Mouse (Mus musculus) B cell, adult (primary cell): ENCODE measurements around the gene Vmn1r29. TPM values are rescaled to one million over a fixed set of nuclear protein-coding genes. Genes with fewer than 3 reads are reported as not detected.

Experiments used
- total RNA-seq: library from RNA; stranded (reverse); gene quantifications from 4 replicates; pipeline ENCODE4 v1.2.4, GENCODE M21; 2023; ENCODE audit not compliant: inconsistent age

Gene Vmn1r29
- not detected in 4 replicates for total RNA-seq

DNA sequence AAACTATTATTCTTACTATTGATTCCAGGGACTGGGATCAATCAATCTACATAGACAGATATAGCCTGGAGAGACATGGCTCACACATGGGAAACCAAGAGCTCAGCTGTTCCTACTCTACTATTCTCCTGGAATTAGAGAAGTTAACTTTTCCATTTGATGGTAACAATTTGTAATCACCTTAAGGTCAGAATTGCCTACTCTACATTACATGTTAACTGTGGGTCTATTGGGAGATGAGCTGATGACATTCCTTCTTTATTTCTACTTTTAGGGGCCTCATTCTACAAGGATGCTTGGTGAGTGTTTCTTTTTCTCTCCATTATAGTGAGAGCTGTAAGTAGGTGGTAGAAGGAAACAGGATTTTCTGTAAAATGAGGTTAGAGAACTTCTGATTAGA is at the start of gene Vmn1r29:
TSS of gene Vmn1r29 (plus strand) at position 301 of the 400 bp plus-strand sequence.

DNA sequence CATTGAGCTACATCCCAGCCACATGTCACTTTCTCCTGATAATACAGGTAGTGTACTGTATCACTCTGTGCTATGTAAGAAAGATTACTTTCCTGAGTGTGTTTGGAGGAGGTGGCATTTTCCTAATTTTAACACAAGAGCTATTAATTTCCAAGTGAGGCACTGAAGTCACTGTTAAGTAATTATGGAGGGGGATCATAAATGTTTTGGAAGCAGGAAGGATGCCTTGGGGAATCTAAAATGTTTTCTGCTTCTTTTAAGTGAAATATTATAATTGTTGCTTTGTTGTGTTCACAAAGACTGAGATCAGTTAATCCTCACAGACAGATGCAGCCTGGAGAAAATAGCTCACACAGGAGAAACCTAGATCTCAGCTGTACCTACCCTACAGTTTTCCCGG is 39.6 kb upstream of the Vmn1r29 start, which contains the start of gene Vmn1r28:
TSS of gene Vmn1r28 (plus strand) at position 301 of the 400 bp plus-strand sequence.

Other genes starting within 250 kb of the Vmn1r29 start
- gene Vmn1r27, start 82.7 kb upstream of the Vmn1r29 start, total RNA-seq, result not detected in 4 replicates
- not detected in 4 replicates for gene Vmn1r28, start 39.5 kb upstream of the Vmn1r29 start, total RNA-seq
- not detected in 4 replicates for gene Vmn1r30, start 141.8 kb downstream of the Vmn1r29 start, total RNA-seq
- not detected in 4 replicates for gene Vmn1r31, start 173.8 kb downstream of the Vmn1r29 start, total RNA-seq